Mouse (Mus musculus): Measurements from ENCODE around the gene Cds2. TPM values are rescaled to one million over a fixed set of nuclear protein-coding genes. Genes with fewer than 3 reads are reported as not detected.
"Not testable (repeated sequence)": the region's sequence is repeated elsewhere in the genome, so short reads cannot be mapped to it uniquely, and the experiment has no call there.

Gene Cds2
- total and polyA plus RNA-seq, 2 experiments from 2014 or later = 32.6 to 135 TPM

DNA sequence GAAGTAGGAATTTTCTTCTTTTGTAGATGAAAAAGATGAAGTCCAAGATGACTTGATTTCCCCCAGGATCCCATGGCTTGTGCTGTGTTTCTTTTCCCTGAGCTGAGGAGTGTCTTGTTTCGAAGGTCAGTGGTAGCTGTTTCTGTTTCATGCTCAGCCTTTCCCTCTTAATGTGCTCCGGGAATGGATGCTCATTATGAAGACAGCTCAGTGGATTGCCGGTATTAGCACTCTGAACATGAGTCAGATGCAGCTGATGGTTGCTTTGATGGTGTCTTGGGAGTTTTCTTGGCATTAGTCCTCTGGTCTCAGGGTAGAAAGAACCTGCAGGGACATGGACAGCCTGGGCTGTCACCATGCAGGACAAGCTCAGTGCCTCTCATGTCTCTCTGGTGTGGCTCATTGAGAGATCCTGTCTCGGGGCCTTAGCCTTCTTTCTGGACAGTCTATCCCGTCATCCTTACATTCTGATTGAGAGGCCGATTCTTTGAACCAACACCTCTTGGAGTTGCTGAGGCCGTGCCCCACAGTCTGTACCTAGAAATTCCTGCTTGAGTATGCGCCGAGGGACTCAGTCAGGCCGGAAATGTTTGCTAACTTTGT lies 17.7 kb downstream of the Cds2 start:
- H3K4me1 ChIP-seq (ENCODE audit: insufficient read depth, low read length) = peaks cover 2% of the 10 kb centered on the region; the same call in 1 of the 2 replicates
- H3K4me2 ChIP-seq (ENCODE audit: low read depth, low read length, poor library complexity, severe bottlenecking) = no peak overlapping the region
- TF ChIP-seq CTCF (IDR thresholded peaks at IDR 0.05) = no peak
- 92% methylated on average over 10 of the region's 10 CpGs for WGBS
- no peaks in the 10 kb centered on the region for H3K36me3 ChIP-seq (ENCODE audit: insufficient read depth, low read length)
- H3K27me3 ChIP-seq (ENCODE audit: insufficient read depth, low read length) = no peaks in the 10 kb centered on the region
- no peak for DNase-seq (ENCODE audit: low spot score)
- no peak overlapping the region for H3K4me3 ChIP-seq (ENCODE audit: low read depth, low read length)
- ATAC-seq (ENCODE audit: low FRiP score) = no peak
- no peak overlapping the region for H3K9ac ChIP-seq (replicated peaks; ENCODE audit: low read length, poor library complexity, severe bottlenecking)
- no peak overlapping the region for H3K27ac ChIP-seq (ENCODE audit: low read depth, low read length)
- no peaks in the 10 kb centered on the region for H3K9me3 ChIP-seq (ENCODE audit: low read length)

DNA sequence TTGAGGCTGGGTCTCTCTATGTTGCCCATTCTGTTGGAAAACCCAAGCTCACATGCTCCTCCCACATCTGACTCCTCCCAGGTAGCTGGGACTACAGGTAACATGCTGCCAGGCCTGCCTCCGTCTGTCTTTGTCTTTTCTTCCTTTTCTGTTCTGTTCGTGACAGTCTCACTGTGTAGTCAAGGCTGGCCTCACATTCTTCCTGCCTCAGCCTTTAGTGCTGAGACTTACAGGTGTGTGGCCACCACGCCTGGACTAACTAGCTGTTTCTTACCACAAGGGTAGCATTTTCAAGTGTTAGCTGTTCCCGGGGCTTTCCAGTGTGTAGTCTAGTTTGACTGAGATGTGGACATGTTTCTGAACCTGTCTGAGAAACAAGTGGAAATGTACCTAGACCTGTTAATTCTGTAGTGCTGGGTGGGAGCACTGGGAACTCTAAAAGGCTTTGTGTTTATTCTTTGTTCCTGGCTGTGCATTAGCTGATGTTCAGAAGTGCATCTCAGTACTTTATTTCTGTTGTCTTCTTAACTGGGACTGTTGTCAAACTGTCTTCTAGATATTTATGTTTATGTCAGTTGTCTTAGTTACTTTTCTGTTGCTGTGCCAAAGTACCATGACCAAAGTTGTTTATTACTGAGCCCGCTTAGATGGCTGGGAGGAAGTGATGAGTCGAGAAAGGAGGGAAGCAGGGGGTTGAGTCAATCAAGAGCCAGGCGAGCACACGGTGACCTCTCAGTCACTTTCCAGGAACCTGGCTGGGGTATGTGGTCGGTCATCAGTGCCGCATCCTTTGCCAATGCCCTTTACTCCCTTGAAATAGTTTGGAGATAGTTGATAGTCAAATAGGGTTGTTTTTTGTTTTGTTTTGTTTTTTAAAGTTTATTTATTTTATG lies 18.9 kb downstream of the Cds2 start:
- no peak overlapping the region for H3K9ac ChIP-seq (replicated peaks; ENCODE audit: low read length, poor library complexity, severe bottlenecking)
- no peak overlapping the region for H3K4me3 ChIP-seq (ENCODE audit: low read depth, low read length)
- DNase-seq (ENCODE audit: low spot score) (no peak), ATAC-seq (ENCODE audit: low FRiP score) (no peak)
- H3K4me1 ChIP-seq (ENCODE audit: insufficient read depth, low read length) = peaks cover 2% of the 10 kb centered on the region; the same call in 1 of the 2 replicates
- 57% methylated on average over 10 of the region's 10 CpGs for WGBS
- no peaks in the 10 kb centered on the region for H3K36me3 ChIP-seq (ENCODE audit: insufficient read depth, low read length)
- no peak for TF ChIP-seq CTCF (IDR thresholded peaks at IDR 0.05)
- H3K9me3 ChIP-seq (ENCODE audit: low read length) = no peaks in the 10 kb centered on the region; the same call in 1 of the 2 replicates
- H3K27me3 ChIP-seq (ENCODE audit: insufficient read depth, low read length) = no peaks in the 10 kb centered on the region
- H3K4me2 ChIP-seq (ENCODE audit: low read depth, low read length, poor library complexity, severe bottlenecking) = no peak overlapping the region
- no peak overlapping the region for H3K27ac ChIP-seq (ENCODE audit: low read depth, low read length)

DNA sequence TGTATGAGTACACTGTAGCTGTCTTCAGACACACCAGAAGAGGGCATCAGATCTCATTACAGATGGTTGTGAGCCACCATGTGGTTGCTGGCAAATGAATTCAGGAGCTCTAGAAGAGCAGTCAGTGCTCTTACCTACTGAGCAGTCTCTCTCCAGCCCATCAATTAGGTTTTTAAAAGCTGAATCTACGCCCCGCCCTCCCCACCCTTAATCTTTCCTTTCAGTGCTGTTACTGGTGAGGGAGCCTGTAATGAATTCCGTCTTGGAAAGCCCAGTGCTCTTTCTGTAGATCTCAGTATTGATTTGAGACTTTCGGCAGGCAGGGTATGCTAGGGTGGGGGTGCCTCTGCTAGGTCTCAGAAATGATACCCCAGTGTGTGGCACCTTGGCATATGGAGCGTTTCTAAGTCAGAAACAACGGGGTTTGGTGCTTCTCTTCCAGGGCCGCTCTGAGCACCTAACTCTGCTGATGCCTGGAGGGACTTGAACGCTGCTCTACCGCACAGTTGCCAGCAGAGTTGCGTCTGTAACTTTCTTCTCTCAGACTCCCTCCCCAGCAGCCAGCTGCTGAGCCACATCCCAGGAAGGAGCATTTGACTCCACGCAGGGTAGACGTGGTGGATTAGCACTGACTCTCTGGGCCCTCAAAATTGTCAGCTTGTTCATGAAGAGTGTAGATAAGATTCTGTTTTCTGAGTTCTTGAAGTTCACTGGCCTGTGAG lies 19.7 kb downstream of the Cds2 start:
- Histone ChIP-seq H3K9me3 (ENCODE audit: low read length) (no peaks in the 10 kb centered on the region; the same call in 1 of the 2 replicates), H3K4me3 (ENCODE audit: low read depth, low read length) (no peak overlapping the region), H3K27ac (ENCODE audit: low read depth, low read length) (no peak overlapping the region; the same call in 1 of the 2 replicates), H3K27me3 (ENCODE audit: insufficient read depth, low read length) (no peaks in the 10 kb centered on the region), H3K9ac (replicated peaks; ENCODE audit: low read length, poor library complexity, severe bottlenecking) (no peak overlapping the region), H3K4me2 (ENCODE audit: low read depth, low read length, poor library complexity, severe bottlenecking) (no peak overlapping the region), H3K4me1 (ENCODE audit: insufficient read depth, low read length) (peaks cover 2% of the 10 kb centered on the region; the same call in 1 of the 2 replicates), H3K36me3 (ENCODE audit: insufficient read depth, low read length) (no peaks in the 10 kb centered on the region)
- whole genome bisulfite sequencing = 13% methylated on average over 12 of the region's 12 CpGs
- DNase-seq (ENCODE audit: low spot score) (no peak), ATAC-seq (ENCODE audit: low FRiP score) (no peak)
- no peak for TF ChIP-seq CTCF (IDR thresholded peaks at IDR 0.05)

DNA sequence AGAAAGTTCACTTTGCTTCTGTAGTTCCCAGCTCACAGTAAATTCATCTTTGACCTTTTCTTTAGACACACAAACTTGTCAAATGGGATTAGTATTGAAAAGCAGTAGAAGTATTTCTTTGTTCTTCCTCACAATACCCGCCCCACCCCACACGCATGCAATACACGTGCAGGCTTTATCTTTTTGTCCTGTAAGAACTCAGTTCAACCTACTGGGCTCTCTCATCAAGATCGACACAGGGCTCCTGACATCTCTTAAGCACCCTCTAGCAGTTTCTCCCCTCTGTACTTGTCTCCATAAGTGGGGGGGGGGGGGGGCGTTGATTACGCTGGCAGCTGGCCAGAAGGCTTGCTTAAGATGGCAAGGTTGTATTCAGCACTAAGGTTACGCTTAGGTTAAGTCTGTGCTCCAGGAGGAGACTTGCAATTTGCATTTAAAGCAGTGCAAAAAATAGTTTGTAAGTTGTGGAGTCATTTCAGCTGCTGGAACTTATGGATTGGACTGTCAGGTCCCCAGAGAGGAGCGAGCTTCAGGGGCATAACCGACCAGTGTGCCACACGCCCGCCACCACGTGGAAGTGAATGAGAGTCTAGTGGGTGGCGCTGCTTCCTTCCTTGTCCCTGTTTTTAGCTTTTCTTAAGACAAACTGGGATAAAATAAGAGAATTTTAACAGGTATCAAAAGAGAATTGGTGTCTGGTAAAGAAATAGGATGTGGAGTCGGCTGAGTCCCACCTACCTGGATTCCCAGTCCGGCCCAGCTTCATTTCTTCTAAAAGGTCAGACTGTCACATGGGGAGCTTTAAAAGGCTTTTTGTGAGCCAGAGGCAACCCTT lies 20.5 kb downstream of the Cds2 start:
- no peak for DNase-seq (ENCODE audit: low spot score)
- H3K9me3 ChIP-seq (ENCODE audit: low read length) = no peaks in the 10 kb centered on the region; the same call in 1 of the 2 replicates
- H3K4me1 ChIP-seq (ENCODE audit: insufficient read depth, low read length) = peaks cover 2% of the 10 kb centered on the region; the same call in 1 of the 2 replicates
- H3K4me2 ChIP-seq (ENCODE audit: low read depth, low read length, poor library complexity, severe bottlenecking) = no peak overlapping the region
- H3K27me3 ChIP-seq (ENCODE audit: insufficient read depth, low read length) = no peaks in the 10 kb centered on the region
- H3K9ac ChIP-seq (replicated peaks; ENCODE audit: low read length, poor library complexity, severe bottlenecking) = no peak overlapping the region
- ATAC-seq (ENCODE audit: low FRiP score) = no peak
- no peaks in the 10 kb centered on the region for H3K36me3 ChIP-seq (ENCODE audit: insufficient read depth, low read length)
- TF ChIP-seq CTCF (IDR thresholded peaks at IDR 0.05) = no peak
- H3K27ac ChIP-seq (ENCODE audit: low read depth, low read length) = peak overlapping the region; percentile 18; the same call in 1 of the 2 replicates
- no peak overlapping the region for H3K4me3 ChIP-seq (ENCODE audit: low read depth, low read length)
- WGBS = 30% methylated on average over 15 of the region's 15 CpGs

DNA sequence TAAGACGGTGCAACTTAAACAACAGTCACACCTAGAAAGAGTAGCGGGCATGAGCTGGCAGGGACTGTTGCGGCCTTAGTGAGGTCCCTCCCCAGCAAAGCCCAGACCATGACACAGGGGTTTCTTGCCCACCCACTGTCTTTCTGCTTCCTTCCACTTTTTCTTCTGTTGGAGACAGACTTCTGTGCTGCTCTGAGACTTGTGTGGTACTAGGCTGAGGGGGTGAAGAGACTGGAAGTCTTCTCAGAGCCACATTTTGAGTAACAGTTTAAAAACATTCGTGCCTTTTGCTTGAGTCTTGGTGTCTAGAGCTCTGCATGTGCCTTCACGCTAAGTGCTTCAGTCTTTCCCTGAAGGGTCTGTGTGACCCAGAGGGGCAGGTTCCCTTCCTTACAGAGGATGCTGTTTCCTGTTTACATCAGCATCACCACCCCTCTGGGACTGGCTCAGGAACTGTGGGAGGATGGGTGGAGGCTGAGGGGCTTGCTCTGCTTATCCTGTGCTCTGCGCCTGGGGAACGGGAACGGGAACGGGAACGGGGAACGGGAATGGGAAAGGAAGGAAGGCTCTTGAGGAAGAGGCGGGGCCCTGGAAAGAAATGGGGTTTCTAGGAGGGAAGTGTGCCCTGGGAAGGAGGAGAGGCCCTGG lies 21.7 kb downstream of the Cds2 start:
- Histone ChIP-seq H3K4me1 (ENCODE audit: insufficient read depth, low read length) (peaks cover 2% of the 10 kb centered on the region; the same call in 1 of the 2 replicates), H3K36me3 (ENCODE audit: insufficient read depth, low read length) (no peaks in the 10 kb centered on the region), H3K4me2 (ENCODE audit: low read depth, low read length, poor library complexity, severe bottlenecking) (no peak overlapping the region), H3K4me3 (ENCODE audit: low read depth, low read length) (no peak overlapping the region), H3K9me3 (ENCODE audit: low read length) (no peaks in the 10 kb centered on the region; the same call in 1 of the 2 replicates), H3K9ac (replicated peaks; ENCODE audit: low read length, poor library complexity, severe bottlenecking) (no peak overlapping the region), H3K27me3 (ENCODE audit: insufficient read depth, low read length) (no peaks in the 10 kb centered on the region), H3K27ac (ENCODE audit: low read depth, low read length) (0 out of 2 replicates have a peak overlapping the region, but pooled peaks have one; percentile 12)
- DNase-seq (ENCODE audit: low spot score) = no peak
- ATAC-seq (ENCODE audit: low FRiP score) = 0 out of 2 replicates have a peak, but pooled peaks have one; percentile 13
- TF ChIP-seq CTCF (IDR thresholded peaks at IDR 0.05) = no peak
- 88% methylated on average over 12 of the region's 12 CpGs for WGBS

DNA sequence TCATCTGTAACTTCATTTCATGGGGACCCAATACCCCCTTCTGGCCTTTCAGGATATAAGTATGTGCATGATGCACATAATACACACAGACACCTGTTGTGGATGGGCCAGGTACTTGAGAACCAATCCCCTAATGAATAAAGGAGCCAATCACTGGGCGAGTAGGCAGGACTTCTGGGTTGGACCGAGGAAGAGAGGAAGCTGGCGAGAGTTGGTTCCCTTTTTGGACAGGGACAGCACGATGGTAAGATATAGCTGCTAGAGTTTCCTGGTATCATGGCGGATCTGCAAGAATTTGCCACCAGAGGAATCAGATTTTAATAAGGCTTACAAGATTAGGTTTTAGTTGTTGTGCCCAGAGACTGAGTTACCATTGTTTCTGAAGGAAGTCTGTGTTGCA lies 22.8 kb downstream of the Cds2 start:
- H3K36me3 ChIP-seq (ENCODE audit: insufficient read depth, low read length); H3K4me2 ChIP-seq (ENCODE audit: low read depth, low read length, poor library complexity, severe bottlenecking); H3K27ac ChIP-seq (ENCODE audit: low read depth, low read length); H3K4me1 ChIP-seq (ENCODE audit: insufficient read depth, low read length); ATAC-seq (ENCODE audit: low FRiP score); H3K27me3 ChIP-seq (ENCODE audit: insufficient read depth, low read length); H3K4me3 ChIP-seq (ENCODE audit: low read depth, low read length); H3K9me3 ChIP-seq (ENCODE audit: low read length); H3K9ac ChIP-seq (replicated peaks; ENCODE audit: low read length, poor library complexity, severe bottlenecking); DNase-seq (ENCODE audit: low spot score): not testable (repeated sequence)
- 97% methylated on average over 5 of the region's 5 CpGs for WGBS

Data from midbrain, postnatal 0 days (tissue).